Mouse (Mus musculus): ENCODE data around the gene Rassf4.

DNA sequence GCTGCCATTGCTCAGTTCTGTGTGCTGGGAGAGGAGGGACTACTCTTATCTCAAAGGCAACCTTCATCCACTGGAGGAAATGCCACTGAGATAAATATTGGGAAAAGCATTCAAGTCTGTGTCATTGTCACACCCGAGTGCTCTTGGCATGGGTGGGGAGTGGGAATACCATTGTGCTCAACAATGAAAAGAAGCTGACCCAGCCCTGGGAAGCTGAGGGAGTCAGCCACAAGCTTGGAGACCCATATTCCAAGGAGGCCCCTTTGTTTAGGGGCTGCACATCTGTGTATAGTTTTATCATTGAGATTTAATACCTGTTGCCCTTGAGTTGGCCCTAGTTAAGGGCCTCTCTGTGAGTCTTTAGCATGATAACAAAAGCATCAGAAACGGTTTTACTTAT is 34.1 kb downstream of the Rassf4 start:
- TF ChIP-seq POLR2A (IDR thresholded peaks at IDR 0.05; ENCODE audit: low read depth, low read length) (no peak), CTCF (IDR thresholded peaks at IDR 0.05; ENCODE audit: borderline replicate concordance, insufficient read depth, low read length) (no peak)

Data from embryonic fibroblast, embryonic 13.5 days (primary cell).